Mouse (Mus musculus): ENCODE data around the gene Col6a6.
"Not testable (repeated sequence)": the region's sequence is repeated elsewhere in the genome, so short reads cannot be mapped to it uniquely, and the experiment has no call there.

Gene Col6a6

DNA sequence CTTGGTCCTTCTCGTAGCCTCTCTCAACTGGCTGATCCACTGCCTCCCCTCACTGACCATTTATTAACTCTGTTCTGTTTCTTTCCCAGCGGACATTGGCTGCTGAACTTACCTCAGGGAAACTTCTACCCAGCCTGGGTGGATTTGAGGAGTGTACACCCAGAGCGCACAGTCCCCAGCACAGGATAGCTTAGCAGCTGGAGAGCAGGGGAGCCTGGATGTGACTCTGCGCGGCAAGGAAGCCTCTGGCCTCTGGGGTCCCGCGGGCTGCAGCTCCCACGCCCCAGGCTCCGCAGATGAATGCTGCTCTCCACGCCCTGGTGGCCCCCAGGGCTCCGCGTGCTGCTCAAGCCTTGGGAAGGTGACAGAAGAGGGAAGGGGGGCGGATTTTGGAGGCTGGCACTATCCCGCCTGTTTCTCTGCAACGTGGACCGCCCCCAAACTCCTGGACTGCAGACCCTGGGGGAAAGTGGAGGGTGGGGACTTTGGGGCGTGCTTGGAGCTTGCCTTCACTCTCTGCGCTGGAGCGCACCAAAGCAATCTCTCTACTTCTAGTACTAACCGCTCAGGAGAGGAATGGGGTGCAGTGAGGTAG is at the start of gene Col6a6:
Gene Col6a6, minus strand, starts transcription at position 370 of the 595 bp plus-strand sequence.
- no peak for DNase-seq (ENCODE audit: low spot score)

DNA sequence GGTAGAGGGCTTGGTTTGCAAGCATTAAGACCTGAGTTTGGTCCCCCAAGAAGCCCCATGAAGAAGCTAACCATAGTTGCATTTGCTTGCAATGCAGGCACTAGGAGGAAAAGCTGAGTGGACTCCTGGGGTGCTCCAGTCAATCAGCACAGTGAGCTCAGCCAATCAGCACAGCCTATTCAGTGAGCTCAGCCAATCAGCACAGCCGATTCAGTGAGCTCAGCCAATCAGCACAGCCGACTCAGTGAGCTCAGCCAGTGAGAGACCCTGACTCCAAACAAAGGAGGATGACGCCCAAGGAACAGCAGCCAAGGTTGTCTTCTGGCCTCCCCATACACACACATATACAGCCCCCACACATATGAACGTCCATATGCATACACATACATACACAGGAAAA is 48.2 kb upstream of the Col6a6 start:
- DNase-seq (ENCODE audit: low spot score): no peak

DNA sequence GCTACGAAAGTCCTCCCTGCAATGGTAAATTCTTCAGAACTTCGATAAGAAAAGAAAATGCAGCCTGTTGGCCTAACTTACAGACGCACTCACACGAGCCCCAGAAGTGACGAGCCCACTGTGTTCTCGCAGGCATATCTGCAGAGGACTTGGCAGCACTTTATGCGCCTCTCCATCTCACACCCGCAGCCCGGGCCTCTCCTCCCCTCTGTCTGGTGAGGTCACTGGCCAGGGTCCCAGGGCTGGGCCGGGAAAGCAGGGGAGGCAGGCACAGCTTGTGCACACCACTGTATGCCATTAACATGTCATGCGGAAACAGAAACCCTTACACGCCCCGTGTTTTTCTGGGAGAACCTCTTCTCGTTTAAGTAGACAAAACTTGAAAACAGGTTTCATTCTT is 43.7 kb upstream of the Col6a6 start:
- peak; percentile 25 for DNase-seq (ENCODE audit: low spot score)

DNA sequence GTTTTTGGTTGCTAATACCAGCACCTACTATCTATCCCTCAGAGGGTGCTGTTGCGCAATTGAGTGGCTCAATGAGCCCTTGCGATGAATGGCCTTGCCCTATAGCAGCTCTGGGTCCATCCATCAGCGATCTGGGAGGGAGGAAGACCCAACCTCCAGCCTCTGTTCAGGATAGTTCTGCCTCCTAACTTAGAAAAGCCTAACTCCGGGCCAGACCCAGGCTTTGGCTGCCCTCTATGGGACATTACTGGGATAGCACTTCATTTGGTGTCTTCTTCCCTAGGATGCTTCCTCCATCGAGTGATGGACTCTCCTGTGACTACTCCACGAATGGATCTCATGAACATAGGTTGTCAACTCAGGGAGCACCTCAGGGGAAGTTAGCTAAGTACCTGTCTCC is 29.8 kb upstream of the Col6a6 start:
- DNase-seq (ENCODE audit: low spot score): peak; percentile 69

DNA sequence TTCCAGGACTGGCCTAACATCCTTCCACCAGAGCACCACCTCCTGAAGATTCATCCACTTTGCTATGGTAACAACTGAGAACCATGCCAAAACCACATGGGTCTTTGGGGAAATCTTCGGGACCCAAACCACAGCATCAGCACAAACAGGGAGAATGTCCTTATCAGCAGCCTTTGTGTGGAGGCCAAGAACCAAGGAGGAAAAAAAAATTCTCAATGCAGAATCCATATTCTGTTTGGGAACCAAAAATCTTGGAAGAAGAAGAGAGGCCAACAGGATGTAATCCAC is 24.8 kb upstream of the Col6a6 start:
- DNase-seq (ENCODE audit: low spot score): no peak

DNA sequence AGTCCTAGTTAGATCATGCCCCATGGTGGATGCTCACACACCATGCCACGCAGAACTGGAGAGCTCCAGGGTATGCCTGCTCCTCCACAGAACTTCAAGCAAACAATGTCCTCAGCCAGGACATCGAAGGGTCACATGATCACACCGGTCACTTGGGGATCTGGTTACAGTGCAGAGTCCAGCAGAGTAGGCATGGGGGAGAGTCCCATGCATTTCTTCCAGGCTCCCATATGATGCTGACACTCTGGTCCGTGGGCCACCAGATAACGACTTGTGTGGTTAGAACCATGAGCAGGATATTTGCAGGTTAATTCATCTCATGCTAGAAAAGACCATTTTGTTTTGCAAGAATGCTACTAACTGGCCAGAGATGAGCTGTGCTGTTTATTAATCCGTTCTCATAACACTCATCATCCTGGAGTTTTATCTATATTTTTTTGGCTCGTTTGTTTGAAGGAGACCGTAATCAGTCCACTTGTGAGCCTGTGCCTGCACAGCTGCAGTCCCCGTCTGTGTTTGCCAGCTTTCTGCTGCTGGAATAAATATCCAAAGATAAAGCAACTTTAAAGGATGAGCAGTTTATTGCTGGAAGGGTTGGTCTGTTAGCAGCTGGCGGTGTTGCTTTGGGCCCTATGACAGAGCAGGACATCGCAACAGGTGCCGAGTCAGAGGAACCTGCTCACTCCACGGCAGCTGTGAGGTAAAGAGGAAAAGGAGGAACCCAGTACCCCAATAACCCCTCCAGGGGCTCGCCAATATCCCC is 24.2 kb upstream of the Col6a6 start:
- DNase-seq (ENCODE audit: low spot score): no peak

DNA sequence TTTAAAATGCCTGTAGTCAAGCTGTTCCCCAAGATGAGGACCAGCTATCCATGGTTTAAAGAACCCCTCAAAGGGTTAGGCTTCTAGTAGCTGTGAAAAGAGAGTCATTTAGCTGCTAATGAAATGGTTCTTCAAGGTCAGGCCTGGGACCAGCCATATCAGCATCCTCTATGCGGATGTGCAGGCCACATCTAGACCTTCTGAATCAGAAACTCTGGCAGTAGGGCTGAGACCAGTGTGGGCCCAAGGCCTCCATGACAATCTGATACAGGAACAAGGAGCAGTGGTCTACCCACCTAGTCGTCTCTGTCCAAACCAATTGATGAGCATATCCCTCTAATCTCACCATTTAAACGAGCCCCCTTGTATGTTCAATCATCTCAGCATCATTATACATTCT is 23.1 kb upstream of the Col6a6 start:
- DNase-seq (ENCODE audit: low spot score): no peak

DNA sequence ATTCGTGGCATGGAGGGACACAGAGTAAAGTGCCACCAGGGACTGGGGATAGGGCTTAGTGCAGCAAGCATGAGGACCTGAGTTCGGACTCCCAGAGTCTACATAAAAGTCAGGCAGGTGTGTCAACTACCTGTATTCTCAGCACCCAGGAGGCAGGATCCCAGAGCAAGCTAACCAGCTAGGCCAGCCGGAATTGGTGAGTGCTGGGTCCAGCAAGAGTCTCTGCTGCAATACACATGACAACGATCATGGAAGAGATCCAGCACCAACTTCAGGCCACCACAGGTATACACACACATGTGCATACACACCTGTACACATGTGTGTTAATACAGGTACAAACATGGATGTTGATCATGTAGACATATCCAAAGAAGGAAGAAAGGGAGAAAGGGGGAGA is 20.4 kb upstream of the Col6a6 start:
- no peak for DNase-seq (ENCODE audit: low spot score)

DNA sequence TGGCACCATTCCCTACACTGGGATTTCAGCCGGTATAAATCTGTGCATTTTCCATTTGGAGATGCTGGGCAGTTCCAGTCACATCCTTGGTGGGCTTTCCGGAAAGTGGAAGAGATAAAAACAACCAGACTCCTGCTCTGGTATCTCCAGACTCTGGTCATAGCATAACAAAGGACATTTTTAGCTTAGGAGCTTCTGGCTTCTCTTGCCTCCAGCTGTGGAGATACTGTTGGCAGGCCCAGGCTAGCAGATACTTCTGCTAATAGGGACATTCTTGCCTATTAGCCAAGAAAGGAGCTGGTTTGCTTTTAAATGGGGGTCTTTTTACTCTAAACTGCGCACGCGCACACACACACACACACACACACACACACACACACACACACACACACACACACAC is 19.3 kb upstream of the Col6a6 start:
- DNase-seq (ENCODE audit: low spot score): no peak

DNA sequence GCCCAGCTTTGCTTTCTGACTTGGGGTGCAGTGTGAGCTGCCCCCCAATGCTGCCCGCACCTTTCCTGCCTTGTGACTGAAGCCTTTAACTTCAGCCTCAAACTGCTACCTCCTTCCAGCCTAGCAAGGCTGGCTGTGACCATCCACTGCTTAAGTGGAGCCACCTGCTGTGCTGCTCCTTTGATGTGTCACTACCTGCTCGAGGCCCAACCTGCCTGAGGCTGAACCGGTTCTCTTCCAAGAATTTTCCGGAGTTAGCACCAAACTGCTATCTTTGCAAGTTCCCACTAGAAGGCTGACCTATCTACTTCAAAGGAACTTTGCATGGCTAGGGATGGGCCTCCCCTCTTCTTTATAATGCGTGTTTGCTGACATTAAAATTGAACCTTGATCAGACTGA is 13.4 kb upstream of the Col6a6 start:
- not testable (repeated sequence) for DNase-seq (ENCODE audit: low spot score)

DNA sequence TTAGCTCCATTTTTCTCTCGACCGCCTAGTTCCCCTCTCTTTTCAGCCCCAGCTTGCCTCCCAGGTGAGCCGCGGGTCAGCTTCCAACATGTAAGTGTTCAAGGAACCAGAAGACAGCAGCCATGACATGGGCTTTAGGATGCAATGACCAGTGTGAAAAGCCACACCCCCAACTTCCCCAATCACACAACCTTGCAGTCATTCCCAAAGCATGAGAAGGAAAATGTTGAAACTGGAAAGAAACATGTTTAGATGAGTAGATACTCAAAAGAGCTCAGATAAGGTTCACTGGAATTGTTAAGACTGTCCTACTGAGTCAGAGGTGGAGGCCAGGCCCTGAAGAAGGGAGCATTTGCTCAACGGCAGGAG is 11.2 kb upstream of the Col6a6 start:
- no peak for DNase-seq (ENCODE audit: low spot score)

DNA sequence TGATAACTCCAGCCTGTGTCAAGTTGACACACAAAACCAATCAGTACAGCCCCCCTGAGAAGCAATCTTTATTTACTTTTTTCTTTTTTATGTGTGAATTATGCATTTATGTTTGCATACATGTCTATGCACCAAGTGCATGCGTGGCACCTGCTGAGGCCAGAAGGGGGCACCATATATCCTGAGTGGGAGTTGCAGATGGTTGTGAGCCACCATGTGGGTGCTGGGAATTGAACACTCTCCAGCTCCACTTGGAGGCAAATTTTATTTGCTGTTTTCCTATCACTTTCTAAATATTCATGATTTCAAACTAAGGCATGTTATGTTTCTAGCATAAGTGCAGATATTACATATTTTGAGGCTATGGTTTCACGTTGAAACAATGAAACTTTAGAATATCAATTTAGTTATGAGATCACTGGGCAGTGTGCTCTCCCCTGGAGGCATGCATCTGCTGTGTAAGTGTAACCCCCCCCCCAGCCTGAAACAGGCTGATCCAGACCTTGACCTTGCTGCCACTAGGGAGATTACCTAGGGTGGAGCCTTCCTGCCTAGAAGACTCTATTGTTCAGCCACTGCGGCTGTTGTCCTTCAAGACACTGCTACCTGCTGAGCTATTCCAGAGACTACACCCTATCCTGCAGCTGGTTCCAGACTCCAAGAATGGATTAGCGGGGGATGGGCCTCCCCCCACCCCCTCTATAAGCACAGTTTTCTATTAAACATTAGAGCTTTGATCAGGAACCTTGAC is 10.6 kb upstream of the Col6a6 start:
- no peak for DNase-seq (ENCODE audit: low spot score)

DNA sequence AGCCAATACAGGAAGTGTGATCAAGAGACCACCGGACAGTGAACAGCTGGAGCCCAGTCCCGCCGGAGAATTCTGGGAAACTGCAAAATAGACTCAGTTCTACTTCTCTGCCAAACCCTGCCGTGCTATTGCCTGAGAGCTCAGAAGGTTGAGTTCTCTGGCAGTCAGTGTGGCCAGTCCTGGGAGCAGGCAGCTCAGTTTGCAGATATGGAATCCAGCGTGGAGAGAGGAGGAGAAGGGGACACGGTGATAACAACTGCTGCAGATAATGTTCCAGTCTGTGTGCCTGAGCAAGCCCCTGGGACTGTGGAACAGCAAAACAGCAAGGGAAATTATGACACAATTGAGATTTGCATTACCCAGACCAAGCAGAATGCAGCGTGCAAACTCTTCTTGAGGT is 7.6 kb upstream of the Col6a6 start:
- no peak for DNase-seq (ENCODE audit: low spot score)

DNA sequence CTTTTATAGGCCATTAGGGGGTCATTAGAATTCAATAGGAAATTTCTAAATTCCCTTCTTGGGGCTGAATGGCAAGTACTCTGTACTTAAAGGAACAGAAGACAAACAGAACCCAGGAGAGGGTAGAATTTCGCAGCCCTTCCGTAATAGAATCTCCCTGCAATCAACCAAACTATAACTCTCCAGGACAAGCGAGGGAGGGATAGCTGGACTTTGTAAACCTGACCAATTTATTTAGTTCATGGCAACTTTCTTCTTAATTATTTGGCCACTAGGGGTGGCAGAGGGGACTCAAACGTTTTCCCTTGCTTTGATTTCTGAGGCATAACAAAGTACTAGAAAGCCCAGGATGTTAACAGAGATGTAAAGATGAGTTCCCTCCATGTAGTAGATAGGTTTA is 6.8 kb upstream of the Col6a6 start:
- DNase-seq (ENCODE audit: low spot score): no peak

DNA sequence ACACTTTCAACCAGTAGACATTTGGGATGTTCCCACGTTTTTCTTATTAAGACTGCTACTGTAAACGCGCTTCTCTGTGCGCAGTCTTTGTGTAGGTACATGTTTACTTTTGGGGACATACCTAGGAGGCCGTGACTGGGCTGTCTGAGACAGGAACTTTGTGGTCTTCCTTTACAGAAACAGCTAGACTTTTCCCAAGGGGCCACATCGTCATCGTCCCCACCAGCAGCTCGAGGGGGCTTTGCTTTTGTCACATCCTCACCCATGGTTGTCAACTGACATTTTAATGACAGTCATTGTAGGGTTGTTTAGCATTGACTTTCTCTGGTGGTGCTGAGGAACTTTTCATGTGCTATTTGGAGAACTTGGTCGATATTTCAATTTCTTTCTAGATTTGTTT is 3.3 kb upstream of the Col6a6 start:
- DNase-seq (ENCODE audit: low spot score): no peak

DNA sequence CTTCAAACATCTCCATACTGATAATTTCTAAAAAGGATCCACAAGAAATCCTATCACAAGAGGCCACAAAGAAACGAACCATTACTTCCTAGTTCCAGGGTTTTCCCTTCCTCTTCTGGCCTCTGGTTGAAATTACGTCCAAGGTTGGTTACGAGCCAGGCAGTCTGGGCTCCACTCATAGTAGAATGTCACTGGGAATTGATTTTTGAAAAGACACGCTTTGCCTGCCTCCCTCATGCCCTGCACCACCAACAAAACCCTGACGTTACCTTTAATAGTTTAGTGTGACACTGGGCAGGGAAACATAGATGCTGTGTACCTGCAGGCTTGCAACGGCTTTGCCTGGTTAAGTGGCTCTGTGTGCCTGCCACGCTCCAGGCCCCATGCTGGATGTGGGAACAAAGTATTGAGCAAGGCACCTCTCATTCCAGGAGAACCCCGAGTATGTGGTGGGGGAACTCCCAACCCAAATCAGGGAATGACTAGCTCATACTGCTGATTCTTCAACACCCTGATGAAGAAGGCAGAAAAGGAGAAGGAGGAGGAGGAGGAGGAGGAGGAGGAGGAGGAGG is 798 bp downstream of the Col6a6 start:
- peak; percentile 40 for DNase-seq (ENCODE audit: low spot score)

DNA sequence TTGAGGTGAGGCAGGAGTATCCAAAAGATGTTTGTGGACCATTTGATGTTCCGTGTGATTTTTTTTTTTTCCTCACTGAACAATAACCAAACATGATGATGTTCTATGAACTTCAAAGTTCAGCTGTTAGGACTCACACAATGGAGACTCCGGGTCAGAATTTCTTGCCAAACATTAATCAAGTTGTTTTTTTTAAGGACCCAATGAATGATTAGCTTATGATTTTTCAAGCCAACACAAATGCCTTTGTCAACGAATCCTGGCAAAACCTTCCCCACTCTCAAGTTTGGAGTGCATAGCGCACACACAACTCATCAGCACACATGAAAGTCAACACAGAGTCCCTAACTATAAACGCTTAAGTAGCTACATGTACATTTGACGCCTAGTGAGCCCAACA is 7.2 kb downstream of the Col6a6 start:
- DNase-seq (ENCODE audit: low spot score): no peak

DNA sequence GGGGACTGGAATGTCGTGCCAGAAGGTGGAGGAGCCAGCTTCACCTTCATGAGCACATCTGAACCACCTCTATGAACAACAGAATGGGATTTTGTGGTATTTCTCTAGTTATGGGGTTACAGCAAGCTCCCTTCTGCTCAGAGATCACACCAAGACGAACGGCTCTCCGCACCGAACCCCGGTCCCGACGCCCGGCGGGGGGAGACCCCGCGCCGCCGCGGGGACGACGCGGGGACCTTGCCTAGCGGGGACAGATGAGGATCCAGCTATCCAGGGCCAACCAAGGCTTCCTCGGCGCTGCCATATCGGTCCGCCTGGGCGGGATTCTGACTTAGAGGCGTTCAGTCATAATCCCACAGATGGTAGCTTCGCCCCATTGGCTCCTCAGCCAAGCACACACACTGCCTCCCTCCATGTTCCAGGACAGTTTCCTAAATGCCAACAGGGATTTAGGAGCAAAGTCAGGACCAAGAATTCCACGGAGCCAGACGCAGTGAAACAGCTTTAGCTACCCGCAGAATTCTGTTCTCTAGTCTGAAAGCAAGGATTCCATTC is 8.7 kb downstream of the Col6a6 start:
- no peak for DNase-seq (ENCODE audit: low spot score)

DNA sequence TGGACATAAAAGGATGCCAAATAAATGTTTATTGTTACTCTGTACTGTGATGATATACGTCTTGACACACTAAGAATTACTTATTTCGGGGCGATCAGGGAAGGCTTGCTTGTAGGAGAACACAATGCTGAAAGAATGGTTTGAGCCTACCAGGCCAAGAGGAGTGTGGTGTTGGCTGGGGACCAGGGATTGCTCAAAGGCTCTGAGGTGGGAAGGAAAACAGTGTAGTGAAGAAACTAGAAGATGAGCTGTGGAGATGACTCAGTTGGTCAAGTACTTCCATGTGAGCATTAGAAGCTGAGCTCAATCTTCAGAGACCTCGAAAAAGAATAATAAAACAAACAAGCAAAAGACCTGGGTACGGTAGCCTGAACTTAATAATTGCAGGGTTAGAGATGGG is 13.5 kb downstream of the Col6a6 start:
- no peak for DNase-seq (ENCODE audit: low spot score)

DNA sequence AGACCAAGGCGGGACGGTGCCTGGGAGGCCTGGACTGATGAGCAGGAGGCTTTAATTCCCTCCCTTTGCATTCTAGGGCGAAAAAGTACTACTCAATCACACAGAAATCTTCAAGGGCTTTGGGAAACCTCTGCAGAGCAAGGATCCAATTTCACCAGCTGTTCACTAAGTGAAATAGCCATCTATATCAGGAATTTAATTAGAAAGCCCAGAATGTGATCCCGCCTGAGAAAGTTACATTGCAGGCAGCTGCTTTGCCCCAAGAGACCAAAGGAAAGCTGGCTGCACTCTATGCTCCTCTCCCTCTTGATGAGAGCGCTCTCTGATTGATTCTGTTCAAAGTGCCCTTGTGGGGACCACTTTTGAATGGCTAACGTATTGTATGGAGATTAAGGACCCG is 16.5 kb downstream of the Col6a6 start:
- DNase-seq (ENCODE audit: low spot score): no peak

DNA sequence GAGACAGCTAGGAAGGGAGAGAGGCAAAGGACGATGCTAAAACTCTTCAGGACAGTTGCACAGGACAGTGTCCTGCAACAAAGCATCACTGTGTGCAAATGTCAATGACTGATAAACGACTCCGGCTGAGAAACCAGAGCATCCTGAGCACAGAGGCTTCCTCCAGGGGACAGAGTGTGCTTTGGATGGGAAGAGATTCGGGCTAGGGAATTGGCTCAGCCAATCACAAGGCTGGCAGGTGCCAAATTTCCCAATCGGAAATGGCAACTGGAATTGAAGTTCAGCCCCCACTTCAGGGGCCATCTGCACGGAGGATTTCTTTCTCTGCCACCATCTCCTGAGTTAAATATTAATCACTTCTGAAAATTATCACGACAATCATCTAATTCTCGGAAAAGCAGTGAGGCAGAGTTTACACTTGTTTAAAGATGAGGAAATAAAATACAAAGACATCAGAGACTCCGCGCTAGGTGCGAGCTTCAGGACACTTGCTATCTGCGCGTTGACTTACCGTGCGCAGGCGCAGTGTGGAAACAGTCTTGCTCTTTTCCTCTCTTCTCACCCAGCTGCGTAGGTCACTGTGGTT is 18.9 kb downstream of the Col6a6 start:
- no peak for DNase-seq (ENCODE audit: low spot score)

DNA sequence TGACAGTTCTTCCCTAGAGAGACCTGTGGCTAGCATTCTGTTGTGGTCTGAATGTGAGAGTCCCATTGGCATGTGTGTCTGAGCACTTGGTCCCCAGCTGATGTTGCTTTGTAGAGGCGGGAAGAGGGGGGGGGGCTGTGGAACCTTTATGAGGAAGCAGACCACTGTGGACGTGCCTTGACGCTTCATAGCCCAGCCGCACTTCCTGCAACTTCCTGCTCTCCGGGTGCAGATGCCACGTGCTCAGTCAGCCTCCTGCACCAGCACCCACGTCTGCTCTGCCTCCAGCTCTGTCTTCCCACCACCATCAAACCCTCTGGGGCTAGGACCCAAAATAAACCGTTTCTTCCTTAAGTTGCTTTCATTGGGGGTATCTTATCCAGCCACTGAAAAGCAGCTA is 24.5 kb downstream of the Col6a6 start:
- no peak for DNase-seq (ENCODE audit: low spot score)

DNA sequence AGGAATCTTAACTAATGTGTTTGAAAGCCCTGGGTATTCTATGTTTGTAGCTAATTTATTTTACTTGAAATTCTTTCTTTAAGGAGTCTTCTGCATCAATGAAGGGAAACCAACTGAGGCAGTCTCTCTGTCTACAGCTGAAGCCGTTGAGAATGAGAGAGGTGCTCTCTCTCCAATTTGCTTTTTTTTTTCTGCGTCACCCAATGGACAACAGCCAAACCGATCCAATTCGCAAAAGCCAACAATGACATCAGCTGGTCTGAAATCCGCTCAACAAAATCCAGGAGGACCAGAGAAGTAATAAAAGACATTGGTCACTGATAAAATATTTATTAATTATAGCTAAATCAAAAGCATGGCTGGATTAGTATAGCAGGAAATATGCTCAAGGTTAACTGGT is 26.5 kb downstream of the Col6a6 start:
- DNase-seq (ENCODE audit: low spot score): peak; percentile 32

Measured in ovary, postnatal 14 days (tissue).